Mouse (Mus musculus) heart, adult 2 months (tissue): ENCODE results near the gene Fut7.

Experiments
- CTCF ChIP-seq: fragments of 200-600 bp; IDR thresholded peaks from 2 replicates; pipeline ENCODE4 v1.8.1; 2022; ENCODE audit warnings: antibody characterized with exemption, mild to moderate bottlenecking, moderate library complexity
- EP300 ChIP-seq: fragments of 200-500 bp; IDR thresholded peaks from 2 replicates; pipeline ENCODE4 v1.6.1; 2011; ENCODE audit warnings: low read depth, low read length, control low read depth; ENCODE audit not compliant: insufficient read depth
- POLR2A ChIP-seq: fragments of 200-500 bp; IDR thresholded peaks from 2 replicates; pipeline ENCODE4 v1.6.1; 2011; ENCODE audit warnings: mild to moderate bottlenecking, low read depth, low read length, control low read depth; ENCODE audit not compliant: insufficient read depth

- peak; percentile 33; the same call in 1 of the 2 replicates for TF ChIP-seq POLR2A
- TF ChIP-seq CTCF, result no peak
- TF ChIP-seq EP300, result no peak
These were observed 22.8 kb upstream of the Fut7 start for GRCm38 (mm10) chr2:25400291-25400690.
